Mouse (Mus musculus) G1E (cell line): ENCODE results near the gene Map1lc3b.
"Not testable (repeated sequence)": the region's sequence is repeated elsewhere in the genome, so short reads cannot be mapped to it uniquely, and the experiment has no call there.

ENCODE experiments used
- CTCF ChIP-seq: IDR thresholded peaks from 2 replicates; pipeline ENCODE4 v1.5.1; 2012; ENCODE audit warnings: low read depth, low read length, inconsistent platforms, mixed read lengths
- GATA1 ChIP-seq: IDR thresholded peaks from 2 replicates; pipeline ENCODE4 v1.6.1; 2012; ENCODE audit warnings: borderline replicate concordance, low read length, inconsistent platforms, mixed read lengths

- TF ChIP-seq CTCF, GATA1: not testable (repeated sequence)
Measured at GRCm38 (mm10) chr8:121597492-121597891, 7.3 kb downstream of the Map1lc3b start.
